Mouse (Mus musculus) testis, adult 2 months (tissue): ENCODE results near the gene Btbd7.

Experiments
- CTCF ChIP-seq: fragments of 200-500 bp; IDR thresholded peaks from 2 replicates; pipeline ENCODE4 v1.5.1; 2012; ENCODE audit warnings: low read depth, mild to moderate bottlenecking, inconsistent platforms, low read length, moderate library complexity; ENCODE audit not compliant: control insufficient read depth, insufficient read depth, insufficient replicate concordance
- POLR2A ChIP-seq: fragments of 200-500 bp; IDR thresholded peaks from 2 replicates; pipeline ENCODE4 v1.6.1; 2012; ENCODE audit warnings: low read depth, mild to moderate bottlenecking, inconsistent platforms, low read length, moderate library complexity; ENCODE audit not compliant: control insufficient read depth

DNA sequence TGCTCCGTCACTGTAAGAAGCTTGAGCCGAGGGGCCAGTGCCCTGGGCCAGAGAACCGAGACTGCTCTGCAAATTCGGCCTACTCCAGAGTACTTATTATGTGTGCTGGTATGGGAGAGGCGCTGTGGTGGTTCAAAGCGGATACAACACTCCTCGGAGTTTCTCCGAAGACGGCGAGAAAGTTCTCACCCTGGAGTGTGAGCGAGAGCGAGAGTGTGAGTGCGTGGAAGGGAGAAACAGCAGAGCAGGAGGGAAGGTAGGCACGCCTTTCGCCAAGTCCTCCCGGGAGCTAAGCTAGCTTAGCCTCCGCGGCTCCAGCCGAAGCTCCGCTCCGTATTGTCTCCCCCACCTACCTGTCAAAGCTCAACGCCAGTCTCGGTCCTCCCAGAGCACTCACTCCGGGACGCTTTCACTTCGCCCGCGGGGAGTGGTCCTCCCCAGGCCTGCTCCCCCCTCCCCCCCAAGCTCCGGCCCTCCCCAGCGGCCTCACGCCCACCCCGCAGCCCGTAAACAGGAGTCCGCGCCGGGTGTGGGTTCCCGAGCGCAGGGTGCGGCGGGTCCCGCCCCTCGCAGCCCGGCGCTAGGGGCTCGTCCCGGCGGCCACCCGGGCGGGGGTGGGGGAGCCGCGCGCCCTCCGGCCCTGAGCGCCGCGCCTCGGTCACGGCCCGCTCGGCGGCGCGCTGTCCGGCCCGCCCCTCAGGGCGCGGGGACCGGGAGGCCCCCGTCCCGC lies 805 bp downstream of the Btbd7 start:
- TF ChIP-seq CTCF (no peak), POLR2A (no peak; the same call in 1 of the 2 replicates)
